Mouse (Mus musculus) ES-E14 (cell line): Measurements from ENCODE around the gene Dpp9. TPM values are rescaled to one million over a fixed set of nuclear protein-coding genes. Genes with fewer than 3 reads are reported as not detected.

ENCODE experiments used
- DNase-seq: peaks from one replicate; pipeline ENCODE4 v3.0.0-alpha.2; 2013; ENCODE audit warnings: low read depth, low spot score
- H3K27ac ChIP-seq: 2 replicates; pipeline ENCODE4 v1.5.1; 2012; ENCODE audit warnings: low read depth, mild to moderate bottlenecking, low read length, moderate library complexity, mixed read lengths; ENCODE audit not compliant: poor library complexity, insufficient read depth, severe bottlenecking
- H3K36me3 ChIP-seq: 2 replicates; pipeline ENCODE4 v1.6.1; 2012; ENCODE audit warnings: mild to moderate bottlenecking, low read length, moderate library complexity, mixed read lengths; ENCODE audit not compliant: control insufficient read depth, poor library complexity, insufficient read depth, severe bottlenecking
- H3K4me1 ChIP-seq, 2 experiments: fragments of 150-350 bp in 1 of 2; sonication (generic) in 1 of 2; 2 replicates each; pipeline ENCODE4 v1.6.1; 2012; ENCODE audit warnings: low read length in 2 of 2, mild to moderate bottlenecking in 1 of 2, mixed read lengths in 1 of 2; ENCODE audit not compliant: control insufficient read depth in 2 of 2, insufficient read depth in 2 of 2, poor library complexity in 1 of 2
- H3K4me3 ChIP-seq, 2 experiments: fragments of 150-350 bp in 1 of 2; sonication (generic) in 1 of 2; 2 replicates each; pipeline ENCODE4 v1.5.1; 2012; ENCODE audit warnings: low read length in 2 of 2, low read depth in 1 of 2, mild to moderate bottlenecking in 1 of 2, mixed read lengths in 1 of 2; ENCODE audit not compliant: insufficient read depth in 1 of 2, poor library complexity in 1 of 2, severe bottlenecking in 1 of 2
- H3K9ac ChIP-seq: 2 replicates; pipeline ENCODE4 v1.6.1; 2012; ENCODE audit warnings: low read depth, mild to moderate bottlenecking, low read length, mixed read lengths; ENCODE audit not compliant: poor library complexity, insufficient read depth, severe bottlenecking
- H3K9me3 ChIP-seq: fragments of 150-350 bp; sonication (generic); 2 replicates; pipeline ENCODE4 v1.6.1; 2012; ENCODE audit warnings: low read depth, mild to moderate bottlenecking, low read length; ENCODE audit not compliant: control insufficient read depth, insufficient read depth
- CHD2 ChIP-seq: IDR thresholded peaks from 2 replicates; pipeline ENCODE4 v1.6.1; 2014; ENCODE audit warnings: mild to moderate bottlenecking, low read depth, low read length, inconsistent platforms
- HCFC1 ChIP-seq: IDR thresholded peaks from 2 replicates; pipeline ENCODE4 v1.6.1; 2012; ENCODE audit warnings: low read length, inconsistent platforms, borderline replicate concordance; ENCODE audit not compliant: insufficient read depth
- MAFK ChIP-seq: IDR thresholded peaks from 2 replicates; pipeline ENCODE4 v1.6.1; 2014; ENCODE audit warnings: mild to moderate bottlenecking, low read depth, low read length, inconsistent platforms; ENCODE audit not compliant: insufficient read depth
- ZC3H11A ChIP-seq: IDR thresholded peaks from 2 replicates; pipeline ENCODE4 v1.6.1; 2012; ENCODE audit warnings: low read depth, mild to moderate bottlenecking, inconsistent platforms, low read length, borderline replicate concordance
- ZNF384 ChIP-seq: IDR thresholded peaks from 2 replicates; pipeline ENCODE4 v1.6.1; 2012; ENCODE audit warnings: low read depth, low read length, inconsistent platforms
- in situ Hi-C, 2 experiments: fragments of 600-800 bp; cut with MboI; formaldehyde crosslinking; loops; one replicate each; pipeline ENCODE4 v1.15.1; 2025; ENCODE audit warnings: low sequenced_read_pairs in 2 of 2, inconsistent platforms in 1 of 2; ENCODE audit not compliant: unreplicated experiment in 2 of 2
- total RNA-seq: library from RNA; depleted of rRNA; stranded (reverse); fragments of 300-350 nt; gene quantifications from 2 replicates; pipeline ENCODE4 v1.2.3, GENCODE M21; 2012

Dpp9 gene
- total RNA-seq, 1 experiment = 27.4 TPM

DNA sequence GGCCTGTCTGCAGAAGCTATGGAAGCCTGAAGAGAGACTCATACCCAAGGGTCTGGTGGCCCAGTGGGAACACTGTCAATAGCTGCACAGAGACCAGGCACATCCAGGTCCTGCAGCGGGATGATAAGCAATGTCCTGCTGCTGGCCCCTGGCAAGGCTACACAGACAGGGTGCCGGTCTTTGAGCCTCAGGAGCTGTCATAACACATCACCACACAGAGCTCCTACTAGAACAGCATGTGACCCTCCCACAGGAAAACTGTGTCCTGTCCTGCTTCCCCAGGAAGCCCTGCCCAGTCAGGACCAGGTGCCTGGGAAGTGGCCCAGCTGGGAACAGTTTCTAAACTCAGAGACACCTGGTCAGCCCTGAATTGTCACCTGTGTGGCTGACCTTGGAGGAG, 7.6 kb downstream of the Dpp9 start:
- Histone ChIP-seq H3K9ac (no peak overlapping the region), H3K27ac (no peak overlapping the region), H3K4me3 (no peak overlapping the region), H3K4me1 (0 out of 4 replicates have a peak, but pooled peaks cover 0 to 2% of the 10 kb centered on the region in 2 experiments), H3K36me3 (peaks cover 39% of the 10 kb centered on the region), H3K9me3 (no peaks in the 10 kb centered on the region)
- TF ChIP-seq CHD2 (no peak), MAFK (no peak), ZNF384 (no peak), ZC3H11A (no peak), HCFC1 (no peak)
- no peak for DNase-seq
- in situ Hi-C loops = no loop called here

DNA sequence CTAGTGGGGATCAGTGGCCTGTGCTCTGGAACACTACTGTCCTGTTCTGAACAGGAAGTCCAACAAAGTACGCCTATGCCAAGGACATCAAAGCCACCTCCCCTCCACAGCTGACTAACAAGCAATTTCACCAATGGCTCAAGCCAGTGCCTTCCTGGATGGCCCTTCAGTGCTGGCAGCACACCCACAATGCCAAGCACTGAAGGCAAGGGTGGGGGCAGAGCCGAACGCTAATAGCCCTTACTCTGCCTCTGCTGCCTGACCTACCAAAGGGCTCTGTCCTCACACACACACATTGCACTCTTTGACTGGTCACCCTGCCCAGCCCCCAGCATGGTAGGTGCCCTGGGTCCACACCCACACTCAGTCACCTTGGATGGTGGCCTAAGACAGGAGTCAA, 9.9 kb downstream of the Dpp9 start:
- no peak overlapping the region for H3K27ac ChIP-seq
- no peak overlapping the region for H3K4me3 ChIP-seq
- H3K9me3 ChIP-seq = no peaks in the 10 kb centered on the region
- TF ChIP-seq HCFC1 (no peak), CHD2 (no peak), ZNF384 (no peak), MAFK (no peak), ZC3H11A (no peak)
- H3K4me1 ChIP-seq = peaks cover 0 to 2% of the 10 kb centered on the region in 2 experiments; a peak in 1 of 4 replicates
- in situ Hi-C loops = no loop called here
- no peak overlapping the region for H3K9ac ChIP-seq
- no peak for DNase-seq
- peaks cover 58% of the 10 kb centered on the region for H3K36me3 ChIP-seq

DNA sequence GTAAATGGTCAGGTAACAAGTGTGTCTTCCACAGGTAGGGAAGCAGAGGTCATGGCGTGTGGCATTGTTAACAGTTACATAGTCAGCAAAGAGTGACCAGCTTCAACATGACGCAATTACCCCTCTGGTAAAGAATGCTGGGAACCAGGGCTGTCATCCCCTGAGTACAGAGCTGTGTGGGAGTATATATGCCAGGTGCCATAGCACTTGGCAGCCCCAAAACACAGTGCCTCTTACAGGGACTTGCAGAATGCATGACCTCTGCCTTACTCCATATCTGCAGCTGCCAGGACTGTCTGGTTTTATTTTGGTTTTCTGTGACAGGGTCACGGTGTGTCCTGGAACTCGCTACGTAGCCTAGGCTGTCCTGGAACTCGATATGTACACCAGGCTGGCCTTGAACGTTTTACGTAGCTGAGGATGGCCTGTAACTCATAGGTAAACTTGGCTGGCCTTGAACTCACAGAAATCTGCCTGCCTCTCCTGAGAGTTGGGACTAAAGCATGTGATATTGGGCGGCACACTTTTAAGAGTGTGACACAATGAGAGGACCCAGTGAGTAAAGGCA, 10.7 kb downstream of the Dpp9 start:
- H3K4me1 ChIP-seq = peaks cover 0 to 2% of the 10 kb centered on the region in 2 experiments; a peak in 1 of 4 replicates
- no peak overlapping the region for H3K27ac ChIP-seq
- TF ChIP-seq CHD2 (no peak), ZC3H11A (no peak), MAFK (no peak), HCFC1 (no peak), ZNF384 (no peak)
- no peaks in the 10 kb centered on the region for H3K9me3 ChIP-seq
- no peak for DNase-seq
- in situ Hi-C loops = no loop called here
- no peak overlapping the region for H3K4me3 ChIP-seq
- H3K9ac ChIP-seq = no peak overlapping the region
- H3K36me3 ChIP-seq = peaks cover 64% of the 10 kb centered on the region

DNA sequence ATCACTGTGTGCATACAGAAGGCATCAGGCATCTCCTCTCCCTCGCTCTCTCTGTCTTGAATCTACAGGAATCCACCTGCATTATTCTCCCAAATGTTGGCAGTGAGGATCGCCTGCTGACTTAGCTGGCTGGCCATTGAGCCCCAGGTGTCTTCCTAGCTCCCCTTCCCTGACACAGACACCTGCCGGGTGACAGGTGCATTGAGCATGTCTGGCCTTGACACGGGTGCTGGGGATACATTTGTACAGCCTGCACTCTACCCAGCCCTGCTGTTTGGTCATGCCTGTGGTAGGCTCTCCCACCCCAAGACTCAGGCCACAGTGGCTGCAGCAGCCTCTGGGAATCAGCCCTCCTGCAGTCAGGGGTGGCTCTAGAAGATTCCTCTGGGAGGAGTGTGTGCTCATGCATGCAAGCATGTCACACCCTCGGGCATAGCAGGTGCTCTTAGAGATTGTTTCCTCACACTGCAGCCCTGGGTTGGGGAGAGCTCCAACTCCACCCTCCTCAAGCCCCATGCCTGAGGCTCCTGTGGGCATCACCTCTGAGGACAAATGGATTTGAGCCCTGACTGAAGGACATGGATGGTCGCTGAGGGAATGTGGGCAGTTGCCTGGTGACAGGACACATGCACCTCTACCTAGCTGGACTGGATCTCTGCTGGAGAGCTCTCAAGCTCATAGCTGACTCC, 11.6 kb downstream of the Dpp9 start:
- no peaks in the 10 kb centered on the region for H3K9me3 ChIP-seq
- no peak overlapping the region for H3K4me3 ChIP-seq
- peaks cover 0 to 2% of the 10 kb centered on the region in 2 experiments; a peak in 1 of 4 replicates for H3K4me1 ChIP-seq
- H3K9ac ChIP-seq = no peak overlapping the region
- peaks cover 72% of the 10 kb centered on the region for H3K36me3 ChIP-seq
- no peak for DNase-seq
- in situ Hi-C loops = no loop called here
- H3K27ac ChIP-seq = no peak overlapping the region
- TF ChIP-seq ZC3H11A = no peak
- TF ChIP-seq MAFK = no peak
